Mouse (Mus musculus): ENCODE data around the gene Mesd.

DNA sequence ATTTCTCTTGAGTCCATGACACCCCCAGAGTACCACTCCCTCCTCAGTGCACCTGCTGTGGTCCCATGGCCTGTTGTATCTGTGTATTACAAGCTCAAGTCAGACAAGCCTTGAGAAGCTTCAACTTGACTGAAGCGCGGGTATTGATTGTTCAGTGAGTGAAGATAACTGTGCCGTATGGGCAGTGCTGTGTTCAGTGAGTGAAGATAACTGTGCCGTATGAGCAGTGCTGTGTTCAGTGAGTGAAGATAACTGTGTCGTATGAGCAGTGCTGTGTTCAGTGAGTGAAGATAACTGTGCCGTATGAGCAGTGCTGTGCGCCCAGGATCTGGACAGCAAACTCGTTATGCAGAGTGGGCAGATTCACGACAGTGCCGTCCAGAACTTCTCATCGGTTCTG, 14.0 kb downstream of the Mesd start:
- TF ChIP-seq CTCF (IDR thresholded peaks at IDR 0.05) (no peak), POLR2A (IDR thresholded peaks at IDR 0.05; ENCODE audit: insufficient read depth, low read depth, low read length) (no peak)

Measured in heart, adult 2 months (tissue).